Mouse (Mus musculus) monocyte, adult 5-6 weeks (primary cell): Measurements from ENCODE around the gene Jam3. TPM values are rescaled to one million over a fixed set of nuclear protein-coding genes. Genes with fewer than 3 reads are reported as not detected.
"Not testable (repeated sequence)": the region's sequence is repeated elsewhere in the genome, so short reads cannot be mapped to it uniquely, and the experiment has no call there.

Experiments used
- ATAC-seq: fragments of 153-309, 156-312 bp; replicated peaks from 2 replicates; pipeline ENCODE4 v1.8.0; 2017; ENCODE audit warnings: mild to moderate bottlenecking; ENCODE audit not compliant: low TSS enrichment, insufficient number of reproducible peaks, severe bottlenecking, poor library complexity, low FRiP score
- total RNA-seq: library from RNA; stranded (forward); fragments of 200-1000, 200-491, 200-594 nt; gene quantifications from 3 replicates; pipeline ENCODE4 v1.2.3, GENCODE M21; 2017

Jam3 gene
- total RNA-seq, 1 experiment from 2014 or later: 1.0 TPM

GRCm38 (mm10) chr9:27174079-27174478 is 18.9 kb upstream of the Jam3 start:
- ATAC-seq: no peak

- ATAC-seq: no peak
These were observed 18.4 kb upstream of the Jam3 start for GRCm38 (mm10) chr9:27173646-27174045.

GRCm38 (mm10) chr9:27172839-27173238 is 17.6 kb upstream of the Jam3 start:
- ATAC-seq: no peak

GRCm38 (mm10) chr9:27170726-27171125 is 15.5 kb upstream of the Jam3 start:
- no peak for ATAC-seq

GRCm38 (mm10) chr9:27166981-27167380 is 11.8 kb upstream of the Jam3 start:
- ATAC-seq: no peak

- ATAC-seq: no peak
These were observed 10.4 kb upstream of the Jam3 start for GRCm38 (mm10) chr9:27165596-27165995.

GRCm38 (mm10) chr9:27164957-27165356 is 9.7 kb upstream of the Jam3 start:
- no peak for ATAC-seq

- not testable (repeated sequence) for ATAC-seq
These were observed 8.4 kb upstream of the Jam3 start for GRCm38 (mm10) chr9:27163661-27164060.

GRCm38 (mm10) chr9:27153861-27154260 is 1.4 kb downstream of the Jam3 start:
- ATAC-seq: no peak

GRCm38 (mm10) chr9:27149836-27150235 is 5.4 kb downstream of the Jam3 start:
- ATAC-seq: no peak

- no peak for ATAC-seq
These were observed 6.4 kb downstream of the Jam3 start for GRCm38 (mm10) chr9:27148631-27149471.

GRCm38 (mm10) chr9:27147946-27148345 is 7.3 kb downstream of the Jam3 start:
- ATAC-seq: no peak

GRCm38 (mm10) chr9:27146826-27147225 is 8.4 kb downstream of the Jam3 start:
- ATAC-seq: no peak

- ATAC-seq: no peak
These were observed 10.2 kb downstream of the Jam3 start for GRCm38 (mm10) chr9:27144996-27145395.

- no peak for ATAC-seq
These were observed 10.9 kb downstream of the Jam3 start for GRCm38 (mm10) chr9:27144271-27144840.

- no peak for ATAC-seq
These were observed 14.7 kb downstream of the Jam3 start for GRCm38 (mm10) chr9:27140432-27141065.

GRCm38 (mm10) chr9:27136651-27137050 is 18.6 kb downstream of the Jam3 start:
- ATAC-seq: no peak

- ATAC-seq: no peak
These were observed 19.8 kb downstream of the Jam3 start for GRCm38 (mm10) chr9:27135372-27135771.

GRCm38 (mm10) chr9:27134410-27134809 is 20.8 kb downstream of the Jam3 start:
- ATAC-seq: no peak

- no peak for ATAC-seq
These were observed 26.6 kb downstream of the Jam3 start for GRCm38 (mm10) chr9:27128629-27129028.
